Mouse (Mus musculus) layer of hippocampus, adult 18-20 months (tissue): ENCODE measurements around the gene Ccdc190. TPM values are rescaled to one million over a fixed set of nuclear protein-coding genes. Genes with fewer than 3 reads are reported as not detected.

ENCODE experiments used
- DNase-seq, 2 experiments: peaks; one replicate each; pipeline ENCODE4 v3.0.0; 2022; ENCODE audit warnings: low spot score in 2 of 2
- long read RNA-seq: library from polyadenylated mRNA; stranded (forward); transcript quantifications from one replicate; pipeline ENCODE4 v2.0.0, GENCODE M21; 2021
- total RNA-seq, 2 experiments: library from RNA; stranded (reverse); gene quantifications; 2 replicates each; pipeline ENCODE4 v1.2.3; 2021

The Ccdc190 gene
- total RNA-seq: 10 to 100 TPM; 23.4 to 29.0 TPM
- long read RNA-seq, partial matches to known transcripts: 0 of 1 reads
- long read RNA-seq, other reads (novel, unspliced or antisense): 1 of 1 reads

DNA sequence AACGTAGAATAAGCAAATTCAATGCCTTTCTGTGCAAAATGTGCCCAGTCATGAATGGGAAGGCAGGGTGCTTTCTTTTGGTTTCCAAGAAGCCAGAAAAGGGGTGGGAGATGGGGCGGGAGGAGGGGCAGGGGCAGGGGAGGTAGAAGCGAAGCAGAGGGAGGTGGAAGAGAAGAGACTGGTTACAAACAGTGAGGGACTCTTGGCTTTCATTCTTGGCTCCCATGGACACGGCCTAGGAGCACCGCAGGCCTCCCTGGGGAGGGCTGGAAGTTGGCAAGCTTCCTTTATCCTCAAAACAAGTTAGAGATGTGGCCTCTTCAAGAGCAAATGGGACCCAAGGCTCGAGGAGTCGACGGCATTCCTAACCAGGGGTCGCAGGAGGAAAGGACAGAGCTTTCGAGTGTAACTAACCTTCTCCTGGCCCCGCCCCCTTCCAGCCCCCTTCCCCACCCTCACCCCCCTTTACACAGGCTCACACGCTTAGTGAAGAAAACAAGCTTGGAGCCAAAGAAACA, at the start of gene Ccdc190:
Ccdc190 (plus strand) TSS at position 195 of the 518 bp plus-strand sequence.
- peak in 1 of 2 experiments; percentile 41 for DNase-seq

GRCm38 (mm10) chr1:169879060-169879459, 49.4 kb upstream of the Ccdc190 start:
- no peak for DNase-seq

DNA sequence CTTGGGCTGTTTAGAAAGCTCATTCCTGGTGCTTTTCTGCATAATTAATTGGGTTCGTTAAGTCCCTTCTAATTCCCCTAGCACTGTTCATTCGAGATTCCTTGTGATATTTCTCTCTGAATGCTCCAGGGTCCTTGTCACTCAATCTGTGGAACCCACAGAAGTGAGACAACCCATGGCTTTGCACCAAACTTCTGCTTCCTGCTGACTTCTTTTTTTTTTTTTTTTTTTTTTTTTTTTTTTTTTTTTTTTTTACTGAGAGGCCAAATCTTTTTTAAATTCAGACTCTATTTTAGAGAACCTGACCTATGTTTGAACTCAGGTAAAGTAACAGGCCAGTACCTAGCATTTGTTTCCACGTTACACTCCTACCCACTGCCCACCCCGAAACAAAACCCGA, 48.3 kb upstream of the Ccdc190 start:
- no peak for DNase-seq

DNA sequence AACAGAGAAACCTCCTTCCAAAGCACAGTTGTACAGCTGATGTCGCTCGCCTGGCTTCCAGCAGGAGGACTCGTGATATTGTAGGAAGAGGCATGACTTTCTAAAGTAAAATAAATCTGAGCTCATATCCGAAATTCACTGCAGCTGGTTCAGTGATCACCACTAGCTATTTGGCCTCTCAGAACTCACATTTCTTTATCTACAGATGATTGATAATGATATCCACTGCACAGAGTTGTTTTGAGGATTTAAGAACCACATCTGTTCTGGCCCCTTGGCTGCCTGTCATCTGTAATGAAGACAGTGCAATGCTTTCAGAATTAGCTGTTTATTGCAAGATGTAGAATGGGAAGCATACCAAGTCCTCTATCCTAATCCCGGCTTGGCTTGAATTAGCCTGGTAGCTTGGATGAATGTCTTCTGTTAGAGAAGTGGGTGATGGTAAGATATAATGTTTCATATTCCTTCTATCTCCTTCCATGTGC, 45.3 kb upstream of the Ccdc190 start:
- peak; percentile 25 to 30 for DNase-seq

- DNase-seq: no peak
These were observed 39.2 kb upstream of the Ccdc190 start for GRCm38 (mm10) chr1:169889250-169889649.

DNA sequence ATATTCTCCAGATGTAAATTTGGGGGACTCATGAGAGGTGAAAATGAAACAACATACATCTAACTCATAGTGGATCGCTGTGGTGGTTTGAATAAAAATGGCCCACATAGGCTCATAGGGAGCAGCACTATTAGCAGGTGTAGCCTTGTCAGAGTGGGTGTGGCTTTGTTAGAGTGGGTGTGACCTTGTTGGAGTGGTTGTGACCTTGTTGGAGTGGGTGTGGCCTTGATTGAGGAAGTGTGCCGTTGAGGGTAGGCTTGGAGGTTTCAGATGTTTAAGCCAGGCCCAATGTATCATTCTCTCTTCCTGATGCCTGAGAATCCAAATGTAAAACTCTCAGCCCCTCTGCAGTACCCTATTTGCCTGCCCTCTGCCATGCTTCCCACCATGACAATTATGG, 34.5 kb upstream of the Ccdc190 start:
- DNase-seq: no peak

DNA sequence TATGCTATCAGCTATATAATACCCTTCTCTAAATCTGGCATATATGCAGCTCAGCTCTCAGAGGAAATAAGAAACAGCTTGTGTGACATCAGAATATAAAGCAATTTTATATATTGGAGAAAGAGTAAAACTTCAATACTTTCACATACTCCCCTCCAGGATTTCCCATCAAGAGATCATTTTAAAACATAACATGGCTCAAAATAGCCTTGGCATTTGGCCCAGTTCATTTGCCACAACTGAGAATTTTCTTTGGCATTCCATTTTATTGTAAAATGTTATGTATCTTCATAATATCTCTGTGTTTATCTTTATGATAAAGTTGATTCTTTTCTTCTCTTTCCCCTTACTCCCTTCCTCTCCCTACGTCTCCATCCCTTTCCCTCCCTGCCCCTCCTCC, 32.8 kb upstream of the Ccdc190 start:
- no peak for DNase-seq

- DNase-seq: no peak
These were observed 30.5 kb upstream of the Ccdc190 start for GRCm38 (mm10) chr1:169897916-169898315.

GRCm38 (mm10) chr1:169898607-169899006, 29.8 kb upstream of the Ccdc190 start:
- DNase-seq: no peak

DNA sequence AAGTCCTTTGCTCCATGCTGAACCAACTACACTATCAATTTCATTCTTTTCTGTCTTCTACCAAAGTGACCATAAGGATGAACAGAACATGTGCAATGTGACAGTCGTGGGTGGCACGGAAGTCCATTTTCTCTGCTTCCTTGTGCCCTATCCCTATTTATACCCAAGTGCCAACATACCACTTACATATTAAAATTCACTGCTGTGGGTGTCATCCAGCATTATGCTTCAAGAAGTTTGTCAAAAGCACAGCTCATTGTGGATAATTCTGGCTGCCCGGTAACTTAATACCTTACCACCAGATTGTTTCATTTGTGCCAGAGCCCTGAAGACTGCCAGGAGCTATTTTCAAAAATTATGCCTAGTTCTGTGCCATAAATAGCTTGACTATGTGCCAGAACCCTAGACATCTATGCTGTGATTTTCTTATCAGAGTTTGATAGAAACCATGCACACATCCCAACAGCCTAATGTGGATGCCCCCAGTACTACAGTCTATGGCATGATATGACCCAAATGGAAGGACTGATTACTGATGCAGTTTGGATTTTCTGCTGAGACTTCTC, 27.6 kb upstream of the Ccdc190 start:
- no peak for DNase-seq

- no peak for DNase-seq
These were observed 19.3 kb upstream of the Ccdc190 start for GRCm38 (mm10) chr1:169909163-169909562.

DNA sequence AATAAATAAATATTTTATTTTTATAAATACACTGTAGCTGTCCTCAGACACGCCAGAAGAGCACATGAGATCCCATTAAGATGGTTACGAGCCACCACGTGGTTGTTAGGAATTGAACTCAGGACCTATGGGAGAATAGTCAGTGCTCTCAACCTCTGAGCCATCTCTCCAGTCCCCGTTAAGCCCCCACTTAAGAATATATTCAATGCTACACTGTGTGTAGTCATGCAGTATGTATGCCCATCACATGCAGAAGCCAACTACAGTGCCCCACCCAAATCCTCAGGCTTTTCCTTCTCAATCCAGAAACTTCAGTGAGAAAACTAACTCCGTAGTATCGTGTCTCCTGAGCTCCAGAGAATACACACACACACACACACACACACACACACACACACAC, 18.8 kb upstream of the Ccdc190 start:
- DNase-seq: no peak

GRCm38 (mm10) chr1:169910751-169911150, 17.7 kb upstream of the Ccdc190 start:
- DNase-seq: no peak

GRCm38 (mm10) chr1:169911526-169911925, 16.9 kb upstream of the Ccdc190 start:
- no peak for DNase-seq

DNA sequence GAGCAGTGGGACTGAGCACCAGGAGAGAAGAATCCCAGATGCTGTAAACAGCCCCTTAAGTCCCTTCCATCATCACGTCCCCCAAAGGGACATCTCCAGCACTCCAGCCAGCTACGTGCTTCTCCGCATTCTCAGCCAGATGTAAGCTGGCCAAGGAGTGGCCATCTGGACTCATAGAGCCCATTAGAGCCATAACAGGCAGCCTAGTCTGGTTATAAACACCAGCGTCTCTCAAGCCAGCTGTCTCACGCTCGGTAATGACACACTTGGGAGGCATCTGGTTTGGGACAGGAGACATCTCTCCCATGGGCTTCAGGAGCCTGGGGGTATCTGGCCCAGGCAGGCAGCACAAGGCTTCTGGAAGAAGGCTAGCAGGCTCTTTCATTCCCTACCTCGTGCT, 11.8 kb upstream of the Ccdc190 start:
- DNase-seq: no peak

DNA sequence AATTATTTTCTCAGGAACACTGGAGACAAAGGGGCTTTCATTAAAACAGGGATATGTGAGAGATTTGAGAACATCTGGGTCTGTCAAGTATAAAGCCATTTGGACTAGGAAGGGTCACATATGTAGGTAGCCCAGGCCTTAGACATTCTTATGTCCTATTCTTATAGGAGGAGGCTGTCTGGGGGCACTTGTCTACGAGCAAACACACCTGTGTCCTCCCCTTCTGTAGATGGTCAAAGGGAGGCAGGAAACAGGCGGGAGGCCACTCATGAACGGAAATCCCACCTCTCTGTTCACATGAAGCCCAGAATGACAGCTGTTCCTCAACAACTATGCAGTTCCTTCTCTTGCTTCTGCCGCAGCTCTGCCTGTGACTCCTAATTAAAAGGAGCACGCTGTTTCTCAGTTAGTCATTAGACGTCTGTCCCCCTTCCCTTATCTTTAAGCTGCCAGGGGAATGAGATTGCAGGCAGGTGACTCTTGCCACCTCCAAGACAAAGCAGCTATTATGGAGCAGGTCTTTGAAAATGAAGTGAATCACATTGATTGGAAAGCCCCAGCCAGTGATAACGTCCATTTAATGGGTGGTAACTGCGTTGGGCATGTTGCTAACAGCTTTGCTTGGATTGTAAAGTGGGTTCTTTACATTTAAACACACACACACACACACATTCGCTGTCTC, 11.2 kb upstream of the Ccdc190 start:
- DNase-seq: no peak

GRCm38 (mm10) chr1:169917998-169918397, 10.4 kb upstream of the Ccdc190 start:
- DNase-seq: peak; percentile 56 to 79

- peak; percentile 59 to 89 for DNase-seq
These were observed 9.2 kb upstream of the Ccdc190 start for GRCm38 (mm10) chr1:169919211-169919610.

DNA sequence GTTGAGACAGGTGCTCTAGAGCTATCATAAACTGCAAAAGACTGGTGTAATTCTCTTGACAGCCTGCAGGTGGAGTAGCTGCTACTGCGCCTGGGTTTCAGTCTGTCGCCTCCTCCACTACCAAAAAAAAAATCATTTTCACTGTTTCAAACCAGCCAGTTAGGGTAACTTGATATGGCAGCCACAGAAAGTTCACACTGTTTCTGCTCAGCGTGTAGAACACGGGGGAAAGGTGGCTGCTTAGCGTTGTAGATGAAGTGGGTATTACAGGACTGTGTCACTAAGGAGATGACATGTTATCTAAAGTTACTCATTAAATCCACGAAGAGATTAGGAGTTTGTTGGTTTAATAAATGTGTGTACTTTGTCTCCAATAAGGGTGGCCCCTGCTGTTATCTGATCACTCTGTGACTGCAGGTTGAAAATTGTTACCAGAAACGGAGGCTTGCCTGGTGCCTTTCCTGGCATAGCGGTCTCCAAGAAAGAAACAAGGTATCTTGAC, 6.7 kb upstream of the Ccdc190 start:
- DNase-seq: peak in 1 of 2 experiments; percentile 72

- no peak for DNase-seq
These were observed 3.9 kb upstream of the Ccdc190 start for GRCm38 (mm10) chr1:169924567-169924966.

DNA sequence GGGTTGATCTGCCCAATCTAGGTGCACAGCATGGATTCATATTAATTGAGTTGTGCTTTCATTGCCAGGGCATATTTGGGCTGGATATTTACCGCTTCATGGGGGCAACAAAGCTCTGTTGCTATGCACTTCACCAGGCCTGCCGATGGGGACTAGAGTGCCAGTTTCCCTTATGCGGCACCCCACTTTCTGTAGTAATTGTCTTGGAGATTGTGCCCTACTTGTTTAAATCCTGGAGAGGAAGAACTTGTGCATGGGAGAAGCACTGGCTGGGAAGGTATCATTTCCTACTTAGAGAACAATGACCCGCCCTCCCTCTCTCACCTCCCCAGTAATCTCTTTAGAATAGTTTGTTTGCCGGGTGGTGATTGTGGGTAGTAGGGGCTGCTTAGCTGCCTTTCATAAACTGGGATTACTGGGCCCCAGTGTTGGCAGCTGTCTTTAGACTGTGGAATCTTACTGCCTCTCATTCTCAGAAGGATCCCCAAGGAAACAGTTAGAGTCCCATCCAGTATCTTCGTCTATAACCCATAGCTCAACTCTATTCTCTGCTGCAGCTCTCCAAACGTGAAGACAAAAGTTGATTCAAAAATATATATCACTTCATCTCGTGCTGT, 587 bp upstream of the Ccdc190 start:
- DNase-seq: no peak

DNA sequence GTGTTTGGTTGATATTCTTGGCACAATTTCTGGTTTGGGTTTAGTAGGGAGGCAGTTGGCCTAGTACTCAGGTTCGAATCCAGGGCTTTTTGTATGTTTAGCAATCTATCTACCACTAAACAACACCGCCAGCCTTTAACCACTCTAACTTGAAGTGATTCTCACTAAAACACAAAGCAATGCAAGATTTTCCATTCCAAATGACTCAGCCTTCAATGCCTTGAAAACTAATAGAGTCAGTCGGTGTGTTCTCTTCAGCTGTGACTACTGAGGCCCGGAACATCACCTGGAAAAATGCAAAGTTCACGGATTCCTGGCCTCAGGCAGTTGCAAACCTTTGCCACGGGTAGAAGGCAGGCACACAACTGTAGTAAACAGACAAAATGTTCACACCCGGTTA, 3.2 kb downstream of the Ccdc190 start:
- DNase-seq: no peak
